Mouse (Mus musculus) small intestine, adult 2 months (tissue): ENCODE measurements around the gene Rph3al.

Experiments used
- CTCF ChIP-seq: fragments of 200-500 bp; IDR thresholded peaks from 2 replicates; pipeline ENCODE4 v1.5.1; 2012; ENCODE audit warnings: low read depth, mild to moderate bottlenecking, control low read depth, inconsistent platforms, low read length, moderate library complexity, mixed read lengths; ENCODE audit not compliant: insufficient replicate concordance, insufficient read length; ENCODE audit errors: extremely low read depth
- POLR2A ChIP-seq: fragments of 200-500 bp; IDR thresholded peaks from 2 replicates; pipeline ENCODE4 v1.6.1; 2012; ENCODE audit warnings: low read depth, mild to moderate bottlenecking, control low read depth, inconsistent platforms, low read length, moderate library complexity

GRCm38 (mm10) chr11:75922741-75923140 is 15.5 kb downstream of the Rph3al start:
- TF ChIP-seq POLR2A (no peak), CTCF (no peak)
